In genomic region chr12:55344583-55344982, GRCm38 (mm10) we compare ENCODE assay signal across 9 mouse cellular contexts. TPM values are rescaled to one million over a fixed set of nuclear protein-coding genes. Genes with fewer than 3 reads are reported as not detected.
DNase-seq lines count a peak whose midpoint lies in the region; ATAC-seq and TF ChIP-seq lines count a peak whose summit lies in the region.
"Had no signal": no experiment of that assay in that cellular context is flagged by ENCODE, and none has a peak within 500 bp of the region (broad histone marks: within the 10 kb centered on the region; RNA-seq: fewer than 3 reads in every experiment).

No protein-coding gene starts in this region.

- 64% methylated on average over 13 of the region's 13 CpGs for WGBS in lung, embryonic 14.5 days
- WGBS in hindbrain, embryonic 16.5 days: 83% methylated on average over 13 of the region's 13 CpGs
- WGBS in midbrain, postnatal 0 days: 76% methylated on average over 13 of the region's 13 CpGs

- TF ChIP-seq CTCF in lung, embryonic 14.5 days (IDR thresholded peaks at IDR 0.05; ENCODE audit: low read depth): peak; percentile 27; the same call in 1 of the 2 replicates
- peak; percentile 47 for TF ChIP-seq CTCF in midbrain, postnatal 0 days (IDR thresholded peaks at IDR 0.05)

- no peak for ATAC-seq in lung, embryonic 14.5 days (ENCODE audit: insufficient read depth)
- no peak for ATAC-seq in hindbrain, embryonic 16.5 days
- ATAC-seq in midbrain, postnatal 0 days (ENCODE audit: low FRiP score): peak; percentile 82

- no peaks in the 10 kb centered on the region for H3K27me3 ChIP-seq in lung, embryonic 14.5 days (ENCODE audit: insufficient read depth, low read length)
- no peaks in the 10 kb centered on the region for H3K27me3 ChIP-seq in hindbrain, embryonic 16.5 days (replicated peaks; ENCODE audit: control insufficient read depth, insufficient read depth, low read length)
- no peaks in the 10 kb centered on the region for H3K27me3 ChIP-seq in midbrain, postnatal 0 days (ENCODE audit: insufficient read depth, low read length)
- H3K27me3 ChIP-seq: limb, embryonic 13.5 days had no signal

- H3K9ac ChIP-seq in lung, embryonic 14.5 days: no peak overlapping the region
- no peak overlapping the region for H3K9ac ChIP-seq in hindbrain, embryonic 16.5 days (ENCODE audit: low read depth, low read length)
- no peak overlapping the region for H3K9ac ChIP-seq in midbrain, postnatal 0 days (replicated peaks; ENCODE audit: low read length, poor library complexity, severe bottlenecking)
- H3K9ac ChIP-seq: limb, embryonic 13.5 days had no signal

- no peaks in the 10 kb centered on the region for H3K36me3 ChIP-seq in lung, embryonic 14.5 days (ENCODE audit: insufficient read depth)
- no peaks in the 10 kb centered on the region for H3K36me3 ChIP-seq in hindbrain, embryonic 16.5 days (ENCODE audit: control insufficient read depth, insufficient read depth, low read length)
- H3K36me3 ChIP-seq in midbrain, postnatal 0 days (ENCODE audit: insufficient read depth, low read length): no peaks in the 10 kb centered on the region
- H3K36me3 ChIP-seq: limb, embryonic 13.5 days had no signal

- peak overlapping the region; percentile 42; the same call in 1 of the 2 replicates for H3K27ac ChIP-seq in lung, embryonic 14.5 days (ENCODE audit: low read depth)
- H3K27ac ChIP-seq in hindbrain, embryonic 16.5 days (ENCODE audit: low read depth, low read length): peak overlapping the region; percentile 37
- H3K27ac ChIP-seq in midbrain, postnatal 0 days (ENCODE audit: low read depth, low read length): peak overlapping the region; percentile 65

- H3K9me3 ChIP-seq in lung, embryonic 14.5 days (ENCODE audit: low read depth, low read length): no peaks in the 10 kb centered on the region
- H3K9me3 ChIP-seq in hindbrain, embryonic 16.5 days (ENCODE audit: control insufficient read depth, low read length): no peaks in the 10 kb centered on the region
- no peaks in the 10 kb centered on the region for H3K9me3 ChIP-seq in midbrain, postnatal 0 days (ENCODE audit: low read length)
- H3K9me3 ChIP-seq: limb, embryonic 13.5 days had no signal

- DNase-seq in cerebellum, postnatal 10 days: peak; percentile 5 to 6
- no peak for DNase-seq in cerebellum, adult 18-20 months
- peak; percentile 44 for DNase-seq in lung, embryonic 14.5 days
- DNase-seq in lung, postnatal 36 days: no peak
- no peak for DNase-seq in midbrain, postnatal 0 days (ENCODE audit: low spot score)
- DNase-seq in cerebellum, postnatal 25 days: no peak
- DNase-seq in urinary bladder, postnatal 25 days (ENCODE audit: low spot score): no peak

- no peaks in the 10 kb centered on the region for H3K4me1 ChIP-seq in lung, embryonic 14.5 days (ENCODE audit: insufficient read depth)
- no peaks in the 10 kb centered on the region for H3K4me1 ChIP-seq in hindbrain, embryonic 16.5 days (ENCODE audit: control insufficient read depth, insufficient read depth, low read depth, low read length)
- H3K4me1 ChIP-seq in midbrain, postnatal 0 days (ENCODE audit: insufficient read depth, low read length): no peaks in the 10 kb centered on the region

- H3K4me2 ChIP-seq in lung, embryonic 14.5 days: no peak overlapping the region
- H3K4me2 ChIP-seq in hindbrain, embryonic 16.5 days (ENCODE audit: low read length): no peak overlapping the region
- H3K4me2 ChIP-seq in midbrain, postnatal 0 days (ENCODE audit: low read depth, low read length, poor library complexity, severe bottlenecking): no peak overlapping the region

- H3K4me3 ChIP-seq in lung, embryonic 14.5 days (ENCODE audit: low read depth, low read length): no peak overlapping the region
- H3K4me3 ChIP-seq in hindbrain, embryonic 16.5 days (ENCODE audit: low read length): no peak overlapping the region
- no peak overlapping the region for H3K4me3 ChIP-seq in midbrain, postnatal 0 days (ENCODE audit: low read depth, low read length)
- H3K4me3 ChIP-seq: limb, embryonic 13.5 days had no signal

RNA-seq across cellular contexts. Expression of gene Psma6, which starts 39.4 kb away (rescaled TPM):
- polyA plus RNA-seq in lung, embryonic 14.5 days (2014; fragmentation: Nextera tagmentation; extraction: Ambion mirVana): 423 and 432 TPM in 2 replicates
- polyA plus RNA-seq in hindbrain, embryonic 16.5 days (2015; fragmentation: Nextera tagmentation; extraction: Ambion mirVana): 383 and 402 TPM in 2 replicates
- 91.1 and 102 TPM in 2 replicates for total RNA-seq in midbrain, postnatal 0 days (2014; rRNA removed)
- polyA plus RNA-seq in midbrain, postnatal 0 days (2015; fragmentation: Nextera tagmentation; extraction: Ambion mirVana): 422 and 424 TPM in 2 replicates

RNA-seq across cellular contexts. Expression of gene Ppp2r3c, which starts 41.8 kb away (rescaled TPM):
- polyA plus RNA-seq in lung, embryonic 14.5 days (2014; fragmentation: Nextera tagmentation; extraction: Ambion mirVana): 14.3 and 14.8 TPM in 2 replicates
- polyA plus RNA-seq in hindbrain, embryonic 16.5 days (2015; fragmentation: Nextera tagmentation; extraction: Ambion mirVana): 18.0 and 23.2 TPM in 2 replicates
- 9.0 and 14.3 TPM in 2 replicates for total RNA-seq in midbrain, postnatal 0 days (2014; rRNA removed)
- polyA plus RNA-seq in midbrain, postnatal 0 days (2015; fragmentation: Nextera tagmentation; extraction: Ambion mirVana): 18.0 and 19.0 TPM in 2 replicates

RNA-seq across cellular contexts. Expression of gene 1110008L16Rik, which starts 45.2 kb away (rescaled TPM):
- 15.4 and 17.1 TPM in 2 replicates for polyA plus RNA-seq in lung, embryonic 14.5 days (2014; fragmentation: Nextera tagmentation; extraction: Ambion mirVana)
- 9.4 and 12.0 TPM in 2 replicates for polyA plus RNA-seq in hindbrain, embryonic 16.5 days (2015; fragmentation: Nextera tagmentation; extraction: Ambion mirVana)
- 6.5 and 9.6 TPM in 2 replicates for total RNA-seq in midbrain, postnatal 0 days (2014; rRNA removed)
- 8.7 and 8.9 TPM in 2 replicates for polyA plus RNA-seq in midbrain, postnatal 0 days (2015; fragmentation: Nextera tagmentation; extraction: Ambion mirVana)

Comparison
In these comparisons a context has a peak if more than half of its experiments do, and no peak if none do; other contexts are left out.
1. DNase-seq: peak in cerebellum, postnatal 10 days (2 of 2) and lung, embryonic 14.5 days (single experiment); none in cerebellum, adult 18-20 months (0 of 2), lung, postnatal 36 days (single experiment), midbrain, postnatal 0 days (single experiment), cerebellum, postnatal 25 days (0 of 2) and urinary bladder, postnatal 25 days (single experiment).
2. Peak in every context shown above with its lines, with median percentiles within 50 percentile points of each other: H3K27ac ChIP-seq.